Mouse (Mus musculus): Measurements from ENCODE around the gene Utrn.

Gene Utrn

GRCm38 (mm10) chr10:12869846-12870245, 681 bp upstream of the Utrn start:
- DNase-seq = no peak

GRCm38 (mm10) chr10:12868189-12869028, 756 bp downstream of the Utrn start:
- DNase-seq = peak; percentile 88 to 92

DNA sequence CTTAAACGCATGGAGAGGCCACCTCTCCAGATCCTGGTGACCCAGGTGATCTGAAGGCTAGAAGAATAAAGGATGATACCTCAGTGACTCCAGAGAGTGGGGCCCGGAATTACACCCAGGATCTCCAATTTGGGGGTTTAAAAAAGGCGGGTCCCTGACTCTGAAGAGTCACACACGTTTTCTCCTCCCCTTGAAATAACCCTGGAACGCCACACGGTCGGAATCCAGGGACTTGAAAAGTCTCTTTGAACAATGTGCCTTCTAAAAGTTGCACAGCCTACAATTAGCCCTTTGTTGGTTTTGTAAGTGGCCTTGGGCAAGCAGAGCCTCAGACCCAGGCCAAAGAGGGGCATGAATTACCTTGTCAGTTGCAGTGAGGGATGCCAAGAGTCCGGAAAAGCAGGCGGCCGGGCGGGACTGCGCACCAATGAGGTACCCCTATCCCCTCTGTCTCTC, 1.4 kb downstream of the Utrn start:
- peak in 1 of 2 experiments; percentile 44 for DNase-seq

DNA sequence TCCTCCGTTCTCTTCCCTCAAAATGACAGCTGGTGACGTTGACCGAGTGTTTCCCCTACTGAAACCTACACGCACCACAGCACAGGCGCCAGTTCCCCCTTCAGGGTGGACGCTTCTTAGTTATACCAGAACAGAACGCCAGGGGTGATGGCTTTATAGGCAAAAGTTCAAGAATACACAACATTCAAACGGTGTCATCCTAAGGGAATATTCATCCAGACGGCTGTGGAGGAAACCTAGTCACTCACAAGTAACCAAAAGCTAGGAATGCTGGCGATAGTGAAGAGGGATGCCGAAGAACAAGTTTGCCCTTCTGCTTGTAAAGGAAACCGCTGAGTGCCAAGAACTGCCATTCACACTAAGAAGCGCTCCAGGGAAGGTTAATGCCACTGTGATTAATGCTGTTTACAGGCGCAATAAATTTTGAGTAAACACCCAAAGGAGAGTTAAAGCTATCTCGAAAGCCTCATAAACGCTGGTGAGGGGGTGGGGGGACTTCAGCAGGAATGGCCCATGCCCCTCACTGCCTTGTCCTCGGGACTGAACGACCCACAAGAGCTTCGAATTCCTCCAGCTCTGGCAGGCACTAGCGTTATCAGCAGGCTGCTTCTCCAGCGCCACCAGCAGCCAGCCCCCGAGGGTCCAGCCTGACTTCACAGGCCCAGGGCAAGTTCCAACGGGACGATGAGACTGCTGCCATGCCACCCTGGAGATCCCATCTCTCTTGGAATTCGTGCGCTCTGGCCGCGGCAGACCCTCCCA, 2.0 kb downstream of the Utrn start:
- peak; percentile 30 to 56 for DNase-seq

- DNase-seq = no peak
Measured at GRCm38 (mm10) chr10:12865201-12865600, 4.0 kb downstream of the Utrn start.

GRCm38 (mm10) chr10:12863581-12863980, 5.6 kb downstream of the Utrn start:
- no peak for DNase-seq

DNA sequence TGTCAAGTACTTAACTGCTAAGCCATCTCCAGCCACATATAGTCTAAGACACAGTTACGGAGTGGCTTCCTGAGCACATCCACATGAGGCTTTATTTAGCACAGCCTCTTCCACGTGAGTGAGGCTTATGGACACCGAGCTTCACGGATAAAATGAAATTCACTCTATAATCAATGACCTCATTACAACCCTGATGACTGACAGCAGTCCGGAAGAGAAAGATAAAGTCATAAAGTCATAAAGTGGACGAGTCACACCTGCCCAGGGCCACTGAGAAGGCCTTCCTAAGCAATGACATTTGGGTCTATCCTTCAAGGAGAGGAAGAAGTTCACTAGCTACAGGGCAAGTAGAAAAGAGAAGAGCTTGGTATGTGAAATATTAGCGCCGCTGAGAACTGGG, 7.1 kb downstream of the Utrn start:
- DNase-seq = no peak

DNA sequence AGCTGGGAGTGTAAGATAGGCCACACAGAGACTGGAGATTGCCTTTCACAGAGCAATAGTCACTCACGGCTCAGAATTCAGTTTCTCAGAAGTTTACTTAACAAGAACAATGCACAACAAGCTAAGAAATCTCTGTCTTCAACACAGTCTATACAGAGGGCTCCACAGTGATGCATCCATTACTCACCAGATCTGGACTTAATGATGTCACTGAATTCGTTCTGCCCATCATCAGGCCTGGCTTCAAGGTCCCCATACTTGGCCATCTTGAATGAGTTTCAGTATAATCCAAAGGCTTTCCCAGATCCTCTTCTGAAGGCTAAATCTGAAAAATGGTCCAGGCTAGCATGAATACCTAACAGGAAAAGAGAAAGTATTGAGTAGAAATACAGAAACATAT, 7.8 kb downstream of the Utrn start:
- no peak for DNase-seq

GRCm38 (mm10) chr10:12860765-12861164, 8.4 kb downstream of the Utrn start:
- DNase-seq = no peak

DNA sequence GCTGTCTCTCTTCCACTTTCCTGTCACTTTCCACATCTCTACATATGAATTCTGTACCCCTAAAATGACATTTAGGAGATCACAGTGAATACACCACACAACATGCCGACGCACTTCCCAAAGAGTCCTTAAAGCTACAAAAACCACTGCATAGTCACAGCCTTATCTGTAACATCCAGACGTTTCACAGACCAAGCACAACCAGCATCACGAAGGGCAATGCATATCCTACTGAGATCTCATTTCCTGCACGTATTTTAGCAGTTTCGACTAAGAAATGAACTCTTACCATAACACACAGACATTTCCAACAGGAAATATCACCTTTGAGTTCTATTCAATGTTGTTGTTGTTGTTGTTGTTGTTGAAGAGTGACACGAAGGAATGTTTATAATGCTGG, 8.8 kb downstream of the Utrn start:
- no peak for DNase-seq

DNA sequence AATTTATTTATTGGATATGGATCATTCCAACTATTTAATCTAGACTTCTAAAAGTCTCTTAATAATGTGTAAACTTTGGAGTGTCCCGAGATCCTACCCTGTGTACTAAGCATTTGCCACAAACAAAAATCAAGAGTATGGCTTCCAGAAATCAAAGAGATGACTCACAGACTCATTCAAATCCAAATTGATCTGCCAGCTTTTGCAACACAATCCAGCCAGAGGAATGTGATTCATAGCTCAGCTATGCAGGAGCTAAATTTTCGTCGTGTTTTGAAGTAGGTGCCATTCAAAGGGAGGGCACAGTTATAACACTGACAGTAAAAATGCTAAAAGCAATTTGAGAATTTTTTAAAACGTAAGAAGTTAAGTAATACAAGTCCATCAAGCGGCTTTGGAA, 11.1 kb downstream of the Utrn start:
- DNase-seq = peak in 1 of 2 experiments; percentile 44

DNA sequence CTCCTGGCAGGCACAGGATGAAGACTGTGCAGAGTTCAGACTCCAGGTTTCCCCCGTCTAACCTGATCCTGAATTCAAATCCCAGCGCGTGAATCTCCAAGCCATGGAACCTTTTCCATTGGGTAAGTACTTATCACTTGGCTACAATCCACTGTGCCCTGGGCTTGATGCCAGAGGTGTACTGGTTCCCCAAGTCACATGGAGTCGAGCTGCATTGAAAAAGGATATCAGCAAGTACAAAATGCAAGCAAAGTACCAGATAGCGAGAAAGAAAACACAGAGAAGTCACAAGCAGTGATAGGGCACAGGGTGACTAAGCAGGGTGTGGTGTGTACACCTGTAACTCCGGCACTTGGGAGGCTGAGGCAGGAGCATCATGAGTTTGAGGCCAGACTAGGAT, 14.9 kb downstream of the Utrn start:
- DNase-seq = peak; percentile 73 to 75

DNA sequence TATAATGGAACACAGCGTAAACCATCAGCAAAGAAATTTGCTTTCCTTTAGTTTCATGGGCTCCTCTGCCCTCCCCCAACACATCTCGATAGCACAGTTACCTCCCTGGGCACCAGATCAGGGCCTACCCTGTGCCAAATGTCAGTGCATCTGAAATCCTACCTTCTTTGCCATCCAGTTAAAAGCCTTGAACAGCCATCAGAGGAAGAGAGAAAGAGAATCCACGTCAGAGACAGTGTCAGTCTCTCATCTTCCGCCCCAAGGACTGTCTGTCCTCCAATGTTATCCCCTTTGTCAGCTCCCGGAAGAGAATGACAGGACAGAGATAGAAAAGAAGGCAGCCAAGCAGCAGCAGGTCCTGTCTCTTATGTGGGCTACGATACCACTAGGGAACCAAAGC, 15.4 kb downstream of the Utrn start:
- no peak for DNase-seq

DNA sequence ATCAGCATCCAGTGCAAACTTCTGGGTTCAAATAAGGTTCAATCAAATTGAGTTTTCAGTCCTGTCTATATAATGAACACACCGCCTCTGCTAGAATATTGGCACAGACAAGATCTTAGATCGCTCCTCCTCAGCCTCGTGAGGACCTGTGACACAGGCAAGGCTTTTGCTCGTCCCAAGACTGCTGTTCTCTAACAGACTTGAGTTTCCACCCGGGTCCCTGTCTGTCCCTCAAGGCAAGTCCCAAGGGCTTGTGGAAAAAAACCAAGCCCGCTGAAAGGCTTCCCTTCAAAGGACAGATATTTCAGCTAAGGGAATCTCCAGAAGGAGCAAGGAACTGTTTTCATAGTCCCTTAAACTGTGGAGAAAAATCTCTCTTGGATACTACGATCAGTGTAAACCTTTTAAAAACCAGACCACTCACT, 16.0 kb downstream of the Utrn start:
- no peak for DNase-seq

GRCm38 (mm10) chr10:12852416-12853195, 16.6 kb downstream of the Utrn start:
- DNase-seq = no peak

GRCm38 (mm10) chr10:12850781-12851471, 18.2 kb downstream of the Utrn start:
- DNase-seq = peak in 1 of 2 experiments; percentile 36

DNA sequence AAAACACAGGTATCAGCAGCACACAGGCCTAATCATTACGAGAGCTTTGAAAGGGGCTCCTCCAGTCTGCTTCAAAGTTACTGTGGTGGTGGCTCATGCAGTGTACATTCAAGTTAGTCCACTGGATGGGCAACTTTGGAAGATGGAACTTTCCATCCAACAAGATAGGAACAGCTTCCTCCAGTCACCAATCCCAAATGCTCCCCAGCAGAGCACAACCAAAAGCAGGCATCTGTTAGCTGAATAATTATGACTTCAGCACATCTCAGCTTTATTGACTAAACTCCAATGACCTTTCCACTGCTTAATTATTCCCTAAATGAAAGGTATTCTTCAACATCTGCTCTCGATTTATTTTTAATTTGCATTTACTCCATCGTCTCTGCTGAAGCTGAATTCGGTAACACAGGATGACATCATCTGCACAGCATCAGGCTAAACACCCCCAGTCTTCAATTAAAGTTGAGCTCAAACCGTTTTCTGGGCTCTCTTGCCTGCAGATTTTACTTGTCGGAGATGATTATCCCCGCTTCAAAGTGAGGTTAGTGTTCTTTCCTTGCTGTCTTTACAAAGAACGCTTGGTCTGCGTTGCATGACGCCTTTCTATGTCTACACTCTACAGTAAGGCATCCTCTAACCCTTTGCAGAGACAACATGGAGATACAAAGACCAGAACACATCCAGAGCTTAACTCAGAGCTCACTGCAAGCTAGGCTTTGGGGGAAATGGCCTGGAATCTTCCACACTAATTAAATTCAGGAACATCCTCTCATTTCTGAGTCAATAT, 20.6 kb downstream of the Utrn start:
- no peak for DNase-seq

- no peak for DNase-seq
Measured at GRCm38 (mm10) chr10:12842543-12842942, 26.6 kb downstream of the Utrn start.

GRCm38 (mm10) chr10:12841497-12841896, 27.7 kb downstream of the Utrn start:
- DNase-seq = no peak

DNA sequence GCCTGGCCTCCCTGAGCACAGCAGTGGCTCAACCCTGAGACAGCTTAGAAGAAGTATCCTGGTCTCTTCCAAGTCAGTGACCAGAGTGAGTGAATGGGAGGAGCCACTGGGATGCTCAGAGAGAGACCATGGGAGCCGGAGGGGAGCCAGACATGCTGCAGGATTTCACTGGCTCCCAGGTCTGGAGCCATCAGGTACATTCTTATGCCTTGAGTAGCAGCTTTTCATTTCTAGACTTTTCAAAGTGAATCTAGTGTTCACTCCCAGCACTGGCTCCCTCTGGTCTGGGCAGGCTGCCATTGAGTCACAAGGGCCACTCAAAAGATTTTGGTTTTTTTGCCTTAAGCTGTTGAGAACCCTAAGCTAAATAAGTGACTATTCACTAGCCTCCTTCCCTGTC, 31.5 kb downstream of the Utrn start:
- peak; percentile 81 to 83 for DNase-seq

- DNase-seq = peak in 1 of 2 experiments; percentile 43
Measured at GRCm38 (mm10) chr10:12836048-12836816, 32.9 kb downstream of the Utrn start.

All from lung, adult 18-20 months (tissue).